Mouse (Mus musculus) hindbrain, embryonic 12.5 days (tissue): ENCODE measurements at regions not wholly inside any gene's neighbourhood (a gene's known extent, or its start where the extent isn't known, plus 50 kb on each side); places are given as distances from the start of the nearest gene placed in this dataset.

Source experiments
- ATAC-seq: fragments of 200-750 bp; cut with Nextera tagmentation; 2 replicates; pipeline ENCODE4 v1.8.0; 2017; ENCODE audit warnings: moderate TSS enrichment; ENCODE audit not compliant: low FRiP score
- H3K27ac ChIP-seq: fragments of 300-500 bp; sonication (generic); 2 replicates; pipeline ENCODE4 v1.5.1; 2016; ENCODE audit warnings: mild to moderate bottlenecking
- H3K27me3 ChIP-seq: fragments of 300-500 bp; sonication (generic); 2 replicates; pipeline ENCODE4 v1.6.1; 2016; ENCODE audit warnings: mild to moderate bottlenecking
- H3K36me3 ChIP-seq: fragments of 300-500 bp; sonication (generic); 2 replicates; pipeline ENCODE4 v1.6.1; 2016; ENCODE audit warnings: mild to moderate bottlenecking
- H3K4me1 ChIP-seq: fragments of 300-500 bp; sonication (generic); 2 replicates; pipeline ENCODE4 v1.6.1; 2016
- H3K4me2 ChIP-seq: fragments of 300-500 bp; sonication (generic); replicated peaks from 2 replicates; pipeline ENCODE4 v1.6.1; 2016; ENCODE audit warnings: mild to moderate bottlenecking
- H3K4me3 ChIP-seq: fragments of 300-500 bp; sonication (generic); 2 replicates; pipeline ENCODE4 v1.5.1; 2016; ENCODE audit warnings: mild to moderate bottlenecking
- H3K9ac ChIP-seq: fragments of 300-500 bp; sonication (generic); 2 replicates; pipeline ENCODE4 v1.6.1; 2016; ENCODE audit warnings: mild to moderate bottlenecking, moderate library complexity
- H3K9me3 ChIP-seq: fragments of 300-500 bp; sonication (generic); replicated peaks from 2 replicates; pipeline ENCODE4 v1.6.1; 2016; ENCODE audit warnings: mild to moderate bottlenecking
- WGBS: fragments of 180-500 bp; shearing (Covaris S2); methylation state at CpG from one replicate; pipeline ENCODE4 v1.1.7; 2016; 5-methylcytosine and 5-hydroxymethylcytosine counted together

DNA sequence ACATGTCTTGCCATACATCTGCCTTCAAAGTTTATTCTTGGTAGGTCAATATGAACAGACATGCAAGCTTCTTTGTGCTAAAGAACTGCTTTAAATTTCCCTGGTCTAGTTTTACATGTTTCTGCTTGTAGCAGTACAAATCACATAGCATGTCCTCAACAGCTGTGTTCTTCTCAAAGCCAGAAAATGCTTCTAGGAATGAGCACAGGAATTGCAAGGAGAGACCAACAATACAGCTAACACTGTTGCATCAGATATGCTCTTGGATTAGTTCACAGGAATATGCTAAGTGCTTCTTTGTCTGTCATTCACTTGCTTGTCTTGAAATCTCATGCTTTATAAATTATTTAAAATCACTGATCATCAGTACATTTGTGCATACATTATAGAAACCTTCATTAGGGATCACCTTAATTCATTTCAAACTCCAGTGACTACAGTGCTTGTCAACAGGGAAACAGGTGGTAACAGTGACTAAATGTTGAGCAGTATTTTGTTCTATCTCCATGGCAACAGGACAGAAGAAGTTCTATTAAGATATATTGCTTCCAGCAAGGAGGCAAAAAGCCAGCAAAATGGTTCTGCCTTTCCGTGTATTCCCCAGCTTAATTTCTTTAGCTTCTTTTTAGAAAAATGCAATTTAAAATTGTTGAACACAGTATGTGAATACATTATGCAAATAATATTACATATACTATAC, 77.1 kb upstream of the Ndn start:
- Histone ChIP-seq H3K27ac (no peak overlapping the region), H3K9me3 (0 out of 2 replicates have a peak, but pooled peaks cover 5% of the 10 kb centered on the region), H3K4me1 (no peaks in the 10 kb centered on the region), H3K36me3 (no peaks in the 10 kb centered on the region), H3K9ac (no peak overlapping the region), H3K4me2 (no peak overlapping the region), H3K4me3 (no peak overlapping the region), H3K27me3 (no peaks in the 10 kb centered on the region)
- WGBS, result 45% methylated on average over 1 of the region's 1 CpGs
- ATAC-seq, result no peak

DNA sequence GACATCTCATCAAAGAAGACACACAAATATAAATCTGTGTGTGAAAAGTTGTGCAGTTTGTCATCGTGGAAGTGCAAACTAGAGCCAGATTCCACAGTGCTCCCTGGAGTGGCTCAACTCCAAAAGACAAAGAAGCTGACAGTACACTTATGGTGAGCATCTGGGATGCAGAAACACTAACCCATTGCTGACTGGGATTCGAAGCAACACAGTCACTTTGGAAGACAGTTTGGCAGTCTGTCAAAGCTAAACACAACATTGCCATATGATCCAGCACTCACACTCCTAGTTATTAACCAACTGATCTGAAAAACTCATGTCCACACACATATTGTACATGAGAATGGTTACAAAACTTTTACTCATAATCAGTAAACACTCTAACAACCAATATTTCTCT, 70.2 kb upstream of the Ndn start:
- Histone ChIP-seq H3K27me3 (no peaks in the 10 kb centered on the region), H3K9ac (no peak overlapping the region), H3K4me1 (no peaks in the 10 kb centered on the region), H3K4me2 (no peak overlapping the region), H3K27ac (no peak overlapping the region), H3K9me3 (0 out of 2 replicates have a peak, but pooled peaks cover 7% of the 10 kb centered on the region), H3K4me3 (no peak overlapping the region), H3K36me3 (no peaks in the 10 kb centered on the region)
- 39% methylated on average over 2 of the region's 2 CpGs for WGBS
- ATAC-seq, result no peak

DNA sequence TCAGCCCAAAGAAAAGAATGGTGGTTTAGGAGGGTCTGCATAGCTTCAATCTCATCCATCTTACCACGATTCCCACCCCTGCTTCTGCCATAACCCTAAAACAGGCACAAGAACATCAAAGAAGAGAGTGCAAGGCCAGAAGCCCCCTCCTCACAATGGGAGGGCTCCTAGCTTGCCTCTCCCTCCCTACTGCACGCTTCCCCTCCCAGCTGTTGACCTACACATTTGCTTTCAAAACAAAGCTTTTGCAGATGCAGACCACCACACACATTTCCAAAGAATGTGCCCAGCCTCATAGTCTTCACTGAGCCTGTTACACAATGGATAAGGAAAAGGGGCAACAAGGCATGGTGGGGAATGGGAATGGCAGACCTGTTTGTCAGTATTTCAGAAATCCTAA, 67.9 kb upstream of the Ndn start:
- no peak overlapping the region for H3K9ac ChIP-seq
- 26% methylated on average over 2 of the region's 2 CpGs for WGBS
- H3K36me3 ChIP-seq, result no peaks in the 10 kb centered on the region
- no peak overlapping the region for H3K4me3 ChIP-seq
- 0 out of 2 replicates have a peak, but pooled peaks cover 7% of the 10 kb centered on the region for H3K9me3 ChIP-seq
- no peaks in the 10 kb centered on the region for H3K27me3 ChIP-seq
- H3K4me1 ChIP-seq, result no peaks in the 10 kb centered on the region
- no peak overlapping the region for H3K27ac ChIP-seq
- H3K4me2 ChIP-seq, result no peak overlapping the region
- ATAC-seq, result no peak; the same call in 1 of the 2 replicates

DNA sequence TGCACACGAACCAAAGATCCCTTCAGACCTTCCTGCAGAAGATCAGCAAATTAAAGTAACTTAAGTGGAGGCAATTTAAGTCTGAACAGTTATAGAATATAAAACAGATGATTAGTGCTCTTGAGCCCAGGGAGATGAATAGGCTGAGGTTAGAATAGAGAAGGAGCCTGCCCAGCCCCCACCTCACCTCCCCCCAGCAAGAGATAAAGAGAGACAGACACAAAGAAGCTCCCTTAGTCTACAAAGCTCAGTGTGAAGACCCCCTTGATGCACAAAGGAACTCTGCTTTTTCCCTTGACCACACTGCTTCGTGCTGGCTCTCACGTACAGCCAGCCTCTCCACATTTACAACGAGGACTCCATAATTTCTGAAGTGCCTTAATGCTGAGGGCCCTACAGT, 67.3 kb upstream of the Ndn start:
- Histone ChIP-seq H3K27ac (0 out of 2 replicates have a peak overlapping the region, but pooled peaks have one; percentile 1), H3K9ac (no peak overlapping the region), H3K4me1 (no peaks in the 10 kb centered on the region), H3K36me3 (no peaks in the 10 kb centered on the region), H3K4me3 (no peak overlapping the region), H3K27me3 (no peaks in the 10 kb centered on the region), H3K9me3 (0 out of 2 replicates have a peak, but pooled peaks cover 3% of the 10 kb centered on the region), H3K4me2 (no peak overlapping the region)
- WGBS, result 38% methylated on average over 4 of the region's 4 CpGs
- no peak for ATAC-seq
